Mouse (Mus musculus): ENCODE data around the gene D13Ertd608e. TPM values are rescaled to one million over a fixed set of nuclear protein-coding genes. Genes with fewer than 3 reads are reported as not detected.
"Not testable (repeated sequence)": the region's sequence is repeated elsewhere in the genome, so short reads cannot be mapped to it uniquely, and the experiment has no call there.

D13Ertd608e gene
- polyA plus RNA-seq (2016; fragmentation: Nextera tagmentation; extraction: Ambion mirVana) = not detected in 2 replicates

DNA sequence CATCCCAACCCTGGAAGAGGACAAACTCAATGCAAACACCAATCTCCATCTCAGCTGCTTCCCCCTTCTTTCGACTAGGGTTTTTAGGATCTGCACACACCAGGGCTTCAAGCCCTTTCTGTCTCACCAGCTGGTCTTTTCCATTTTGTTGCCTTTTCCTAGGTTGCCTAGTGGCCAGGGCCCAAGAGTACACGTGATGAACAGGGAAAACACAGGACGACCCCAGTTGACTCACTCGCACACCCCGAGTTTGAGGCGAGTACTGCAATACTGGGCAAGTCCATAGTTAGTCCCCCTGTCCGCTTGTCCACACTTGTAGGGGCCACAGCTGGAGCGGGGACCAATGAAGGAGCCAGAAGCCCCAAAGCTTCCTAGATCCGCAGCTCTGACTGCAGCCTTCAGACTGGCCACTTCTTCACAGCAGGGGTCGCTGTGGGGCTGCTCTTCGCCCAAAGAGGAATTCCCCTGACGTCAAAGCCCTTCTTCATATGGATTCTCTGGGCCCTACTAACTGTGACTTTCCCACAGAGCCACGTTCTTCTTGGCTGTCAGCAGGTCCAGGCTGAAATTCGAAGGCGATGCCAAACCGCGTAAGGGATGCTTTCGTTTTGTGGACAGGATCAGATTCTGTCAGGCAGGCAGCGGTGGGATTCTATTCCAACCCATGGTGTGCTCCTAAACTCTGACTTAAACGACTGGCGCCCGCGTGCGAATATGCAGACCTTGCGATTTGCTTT is at the start of gene D13Ertd608e:
D13Ertd608e (plus strand) TSS at position 687 of the 737 bp plus-strand sequence.
- H3K4me3 ChIP-seq = peak within 1 kb of the TSS; percentile 21
- not testable (repeated sequence) for H3K4me1 ChIP-seq; H3K27ac ChIP-seq; H3K36me3 ChIP-seq; H3K9ac ChIP-seq; H3K9me3 ChIP-seq (replicated peaks); H3K27me3 ChIP-seq
- ATAC-seq (ENCODE audit: low FRiP score) = peak; percentile 56
- 14% methylated on average over 18 of the region's 25 CpGs for WGBS
- H3K4me2 ChIP-seq (replicated peaks) = peak within 1 kb of the TSS; percentile 43

DNA sequence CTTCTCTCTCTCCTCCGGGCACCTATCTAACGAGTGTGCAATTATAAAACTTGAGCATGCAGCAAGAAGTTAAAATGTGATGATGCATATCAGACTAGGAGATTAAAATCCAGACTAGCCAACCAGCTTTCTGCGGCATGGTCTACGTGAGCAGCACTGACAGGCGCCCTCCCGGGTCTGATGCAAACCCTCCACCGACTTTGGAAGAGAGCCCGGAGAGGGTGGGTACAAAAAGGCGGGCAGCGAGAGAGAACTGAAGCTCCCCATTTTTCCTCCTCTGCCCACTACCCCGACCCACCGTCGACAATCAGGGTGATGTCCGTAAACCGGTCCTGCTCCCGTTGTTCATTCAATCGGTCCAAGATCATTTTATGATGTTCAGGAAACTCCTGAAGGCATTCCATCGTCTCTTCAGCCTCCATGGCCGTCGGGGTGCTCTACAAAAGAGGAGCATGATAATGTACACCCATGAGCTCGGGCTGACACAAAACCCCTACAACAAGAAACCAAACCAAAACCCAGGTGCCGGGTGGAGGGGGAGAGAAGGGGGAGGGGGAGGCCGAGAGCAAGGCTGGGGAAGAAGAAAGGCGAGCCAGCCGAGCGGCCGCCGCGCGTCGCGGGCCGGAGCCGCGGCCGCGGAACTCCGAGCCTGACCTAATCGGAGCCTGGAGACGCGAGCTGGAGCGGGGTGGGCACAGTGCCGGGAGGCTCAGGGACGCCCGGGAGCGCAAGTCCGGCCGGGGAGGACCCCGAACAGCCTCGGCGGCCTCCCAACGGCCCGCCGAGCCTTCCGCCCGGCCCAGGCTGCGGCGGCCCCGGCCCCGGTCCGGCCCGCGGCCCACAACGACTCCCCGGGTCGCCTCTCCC is 45.7 kb upstream of the D13Ertd608e start:
- Histone ChIP-seq H3K27ac (peak overlapping the region; percentile 95), H3K27me3 (no peaks in the 10 kb centered on the region), H3K4me2 (replicated peaks) (peak overlapping the region; percentile 74), H3K9ac (peak overlapping the region; percentile 95), H3K36me3 (peaks cover 24% of the 10 kb centered on the region), H3K4me3 (peak overlapping the region; percentile 90), H3K4me1 (peaks cover 13% of the 10 kb centered on the region), H3K9me3 (replicated peaks) (no peaks in the 10 kb centered on the region)
- 1% methylated on average over 46 of the region's 66 CpGs for WGBS
- peak; percentile 79 for ATAC-seq (ENCODE audit: low FRiP score)

DNA sequence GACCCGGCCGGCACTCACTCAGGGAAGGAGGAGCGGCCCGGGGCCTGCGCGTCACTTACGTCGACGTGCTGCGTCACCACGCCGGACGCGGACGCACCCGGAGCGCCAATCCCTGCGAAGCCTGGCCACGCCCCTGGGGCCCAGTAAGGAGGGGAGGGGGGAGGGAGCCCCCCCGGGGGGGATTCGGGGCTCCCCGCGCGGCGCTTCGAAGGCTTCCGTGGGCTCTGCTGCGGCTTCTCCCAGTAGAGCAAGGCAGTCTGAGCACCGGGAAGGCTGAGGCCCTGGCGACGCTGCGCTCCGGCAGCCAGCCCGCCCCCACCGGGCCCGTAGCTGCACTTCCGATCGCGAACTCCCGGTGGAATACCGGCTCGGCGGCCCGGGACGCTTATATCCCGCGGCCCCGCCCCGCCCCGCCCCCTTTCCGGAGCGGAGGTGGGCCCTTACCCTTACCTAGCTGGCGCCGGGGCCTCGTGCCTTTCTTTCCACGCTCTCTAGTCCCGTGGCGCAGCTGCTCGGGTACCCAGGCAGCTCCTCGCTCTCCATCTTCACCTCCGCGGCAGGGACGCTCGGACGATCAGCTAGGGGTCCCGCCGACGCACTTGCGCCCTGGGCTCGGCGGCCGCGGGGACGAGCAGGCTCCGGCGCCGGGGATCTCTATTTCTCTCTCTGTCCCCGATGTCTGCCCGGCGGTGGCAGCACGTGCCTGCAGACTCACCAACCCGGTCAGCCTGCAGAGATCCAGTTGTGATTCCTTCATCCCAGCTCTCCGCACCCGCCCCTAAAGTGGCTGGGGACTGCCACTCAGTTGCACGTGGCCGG is 44.8 kb upstream of the D13Ertd608e start, which contains the start of gene Zfp131:
Zfp131 (minus strand) TSS at position 129 of the 819 bp plus-strand sequence.
- 1% methylated on average over 67 of the region's 86 CpGs for WGBS
- H3K27ac ChIP-seq = peak within 1 kb of the TSS; percentile 95
- peak; percentile 97 for ATAC-seq (ENCODE audit: low FRiP score)
- H3K9me3 ChIP-seq (replicated peaks) = no peaks in the 10 kb centered on the region
- H3K27me3 ChIP-seq = no peaks in the 10 kb centered on the region
- H3K36me3 ChIP-seq = peaks cover 16% of the 10 kb centered on the region
- peaks cover 13% of the 10 kb centered on the region for H3K4me1 ChIP-seq
- H3K9ac ChIP-seq = peak within 1 kb of the TSS; percentile 95
- H3K4me2 ChIP-seq (replicated peaks) = peak within 1 kb of the TSS; percentile 74
- H3K4me3 ChIP-seq = peak within 1 kb of the TSS; percentile 90

DNA sequence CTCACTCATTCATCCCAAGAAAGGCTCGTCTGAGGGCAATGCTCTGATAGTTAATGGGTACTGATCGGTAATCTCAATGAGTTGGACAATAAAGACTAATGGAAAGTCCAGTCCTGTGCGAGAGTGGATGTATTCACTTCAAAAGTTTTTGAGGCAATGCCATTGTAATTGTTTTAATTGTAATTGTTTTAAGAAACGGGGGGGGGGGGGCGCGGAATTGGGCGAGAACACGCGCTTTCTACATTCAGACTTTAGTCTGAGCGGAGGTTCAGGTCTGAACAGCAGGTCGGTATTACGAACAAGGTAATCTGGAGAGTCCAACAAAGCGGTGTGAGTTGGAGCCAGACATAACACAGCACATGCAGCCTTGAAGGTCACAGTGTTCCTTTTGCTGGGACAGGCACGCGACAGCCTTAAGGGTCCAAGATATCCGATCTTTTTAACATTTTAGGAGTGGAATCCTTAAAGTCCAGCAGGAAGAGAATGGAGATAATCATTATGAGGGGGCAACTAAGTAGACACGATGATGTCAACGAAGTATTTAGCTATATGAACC is 44.1 kb upstream of the D13Ertd608e start:
- H3K9me3 ChIP-seq (replicated peaks) = no peaks in the 10 kb centered on the region
- peak overlapping the region; percentile 90 for H3K4me3 ChIP-seq
- no peaks in the 10 kb centered on the region for H3K27me3 ChIP-seq
- H3K4me2 ChIP-seq (replicated peaks) = peak overlapping the region; percentile 74
- 5% methylated on average over 18 of the region's 18 CpGs for WGBS
- H3K4me1 ChIP-seq = peaks cover 13% of the 10 kb centered on the region
- peak overlapping the region; percentile 95 for H3K9ac ChIP-seq
- no peak for ATAC-seq (ENCODE audit: low FRiP score)
- peaks cover 12% of the 10 kb centered on the region for H3K36me3 ChIP-seq
- peak overlapping the region; percentile 95 for H3K27ac ChIP-seq

DNA sequence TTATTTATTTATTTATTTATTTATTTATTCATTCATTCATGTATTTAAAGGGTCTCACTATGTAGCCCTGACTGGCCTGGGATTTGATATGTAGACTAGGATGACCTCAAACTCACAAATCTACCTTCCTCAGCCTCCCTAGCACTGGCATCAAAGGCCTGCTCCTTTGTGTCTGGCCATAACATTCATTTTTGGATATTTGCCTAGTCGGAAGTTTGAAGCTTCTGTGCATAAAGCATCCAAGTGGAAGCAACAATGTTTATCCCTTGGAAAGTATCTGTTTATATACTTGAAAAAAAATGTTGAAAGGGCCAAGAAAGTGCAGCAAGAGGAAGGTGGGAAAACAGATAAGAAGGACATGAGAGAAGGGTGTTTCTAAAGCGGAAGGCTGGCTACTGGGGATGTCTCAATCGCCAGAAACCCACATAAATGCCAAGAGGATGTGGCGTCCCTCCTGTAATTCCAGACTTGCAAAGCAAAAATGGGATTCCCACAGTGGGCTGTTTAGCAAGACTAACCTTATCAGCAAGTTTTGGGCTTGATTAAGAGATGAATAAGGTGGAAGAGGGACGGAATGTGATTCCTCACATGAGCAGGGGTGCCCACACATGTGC is 42.9 kb upstream of the D13Ertd608e start:
- Histone ChIP-seq H3K9me3 (replicated peaks) (no peaks in the 10 kb centered on the region), H3K4me2 (replicated peaks) (no peak overlapping the region), H3K4me1 (peaks cover 13% of the 10 kb centered on the region), H3K27ac (no peak overlapping the region), H3K4me3 (no peak overlapping the region), H3K27me3 (no peaks in the 10 kb centered on the region), H3K9ac (no peak overlapping the region), H3K36me3 (peaks cover 4% of the 10 kb centered on the region; the same call in 1 of the 2 replicates)
- 89% methylated on average over 5 of the region's 5 CpGs for WGBS
- no peak for ATAC-seq (ENCODE audit: low FRiP score)

DNA sequence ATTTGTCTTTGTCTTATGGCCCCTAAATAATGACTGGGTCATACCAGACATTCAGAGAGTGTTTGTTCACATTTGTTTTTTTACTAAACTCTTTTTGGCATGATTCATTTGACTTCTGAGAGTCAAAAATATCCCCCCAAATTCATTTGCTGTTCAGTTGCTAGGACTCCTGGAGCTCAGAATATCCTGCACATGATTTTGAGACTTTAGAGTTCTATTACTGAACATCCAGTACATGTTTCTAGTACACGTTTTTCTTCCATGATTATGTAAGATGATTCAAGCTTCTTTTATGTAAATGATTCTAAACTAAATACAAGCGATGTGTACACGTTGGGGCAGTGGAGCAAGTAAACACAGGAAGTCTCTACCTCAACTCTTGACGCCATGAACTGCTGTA is 38.1 kb upstream of the D13Ertd608e start:
- no peak overlapping the region for H3K4me2 ChIP-seq (replicated peaks)
- ATAC-seq (ENCODE audit: low FRiP score) = no peak
- no peaks in the 10 kb centered on the region for H3K4me1 ChIP-seq
- WGBS = 73% methylated on average over 4 of the region's 4 CpGs
- H3K27me3 ChIP-seq = no peaks in the 10 kb centered on the region
- H3K9me3 ChIP-seq (replicated peaks) = no peaks in the 10 kb centered on the region
- H3K36me3 ChIP-seq = no peaks in the 10 kb centered on the region
- no peak overlapping the region for H3K9ac ChIP-seq
- no peak overlapping the region for H3K27ac ChIP-seq
- no peak overlapping the region for H3K4me3 ChIP-seq

DNA sequence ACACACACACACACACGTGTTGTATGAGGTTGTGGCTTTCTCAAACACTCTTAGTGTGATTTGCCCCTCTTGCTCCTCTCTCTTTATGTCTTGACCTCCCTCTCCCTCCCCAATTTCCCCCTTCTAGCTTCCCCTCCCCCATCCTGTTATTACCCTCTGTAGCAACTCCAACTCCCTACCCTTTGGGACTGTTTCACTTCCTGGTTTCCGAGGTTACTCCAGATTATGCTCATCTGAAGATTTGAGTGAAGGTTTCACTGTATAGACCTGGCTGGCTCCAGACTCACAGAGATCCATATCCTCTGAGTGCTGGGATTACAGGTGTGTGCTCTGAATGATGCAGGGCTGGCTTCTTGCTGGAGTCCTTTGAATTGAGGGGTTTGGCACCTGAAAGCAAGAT is 26.9 kb upstream of the D13Ertd608e start:
- Histone ChIP-seq H3K9me3 (replicated peaks) (no peaks in the 10 kb centered on the region), H3K27me3 (no peaks in the 10 kb centered on the region), H3K4me2 (replicated peaks) (no peak overlapping the region), H3K9ac (no peak overlapping the region), H3K36me3 (no peaks in the 10 kb centered on the region), H3K4me1 (no peaks in the 10 kb centered on the region), H3K4me3 (no peak overlapping the region), H3K27ac (no peak overlapping the region)
- 81% methylated on average over 2 of the region's 2 CpGs for WGBS
- no peak for ATAC-seq (ENCODE audit: low FRiP score)

DNA sequence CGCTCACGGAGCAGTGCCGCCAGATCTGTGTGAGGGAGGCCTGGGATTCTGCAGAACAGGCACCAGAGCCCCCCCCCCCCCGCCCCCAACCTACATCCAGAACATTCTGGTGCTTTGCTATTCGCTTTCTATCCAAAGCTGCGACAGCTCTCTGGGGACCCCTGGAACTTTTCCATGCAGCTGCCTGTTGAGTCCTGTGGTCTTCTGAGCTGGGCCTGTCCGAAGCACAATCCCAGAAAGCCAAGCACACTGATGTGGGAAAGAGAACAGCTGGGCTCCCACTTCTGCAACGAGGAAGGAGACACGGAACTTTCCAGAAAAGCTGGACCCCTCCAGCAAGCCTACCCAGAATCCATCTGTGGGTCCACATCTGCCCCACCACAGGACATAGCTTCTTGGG is 25.8 kb upstream of the D13Ertd608e start:
- H3K4me3 ChIP-seq = no peak overlapping the region
- H3K36me3 ChIP-seq = no peaks in the 10 kb centered on the region
- 86% methylated on average over 8 of the region's 9 CpGs for WGBS
- no peak for ATAC-seq (ENCODE audit: low FRiP score)
- no peak overlapping the region for H3K4me2 ChIP-seq (replicated peaks)
- no peak overlapping the region for H3K27ac ChIP-seq
- H3K27me3 ChIP-seq = no peaks in the 10 kb centered on the region
- no peak overlapping the region for H3K9ac ChIP-seq
- no peaks in the 10 kb centered on the region for H3K4me1 ChIP-seq
- no peaks in the 10 kb centered on the region for H3K9me3 ChIP-seq (replicated peaks)

DNA sequence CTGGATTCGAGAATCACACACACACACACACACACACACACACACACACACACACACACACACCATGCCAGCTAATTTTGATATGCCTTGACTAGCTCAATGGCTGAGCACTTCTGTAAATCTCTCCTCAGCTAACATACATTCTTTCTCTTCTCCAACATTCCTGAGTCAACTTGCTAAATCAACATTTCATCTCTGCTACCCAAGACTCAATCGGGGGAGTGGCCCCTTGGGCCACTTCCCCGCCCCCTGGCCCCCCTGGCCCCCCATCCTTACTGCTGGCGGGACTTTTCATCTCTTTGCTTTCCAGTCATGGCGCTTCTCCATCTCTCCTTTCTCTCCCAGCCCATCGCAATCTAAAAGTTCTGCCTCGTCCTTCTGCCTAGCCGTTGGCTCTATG is 19.0 kb upstream of the D13Ertd608e start:
- Histone ChIP-seq H3K9ac (no peak overlapping the region), H3K9me3 (replicated peaks) (no peaks in the 10 kb centered on the region), H3K27me3 (no peaks in the 10 kb centered on the region), H3K36me3 (no peaks in the 10 kb centered on the region), H3K4me3 (no peak overlapping the region), H3K4me1 (0 out of 2 replicates have a peak, but pooled peaks cover 4% of the 10 kb centered on the region), H3K27ac (no peak overlapping the region), H3K4me2 (replicated peaks) (no peak overlapping the region)
- 57% methylated on average over 8 of the region's 8 CpGs for WGBS
- ATAC-seq (ENCODE audit: low FRiP score) = no peak

DNA sequence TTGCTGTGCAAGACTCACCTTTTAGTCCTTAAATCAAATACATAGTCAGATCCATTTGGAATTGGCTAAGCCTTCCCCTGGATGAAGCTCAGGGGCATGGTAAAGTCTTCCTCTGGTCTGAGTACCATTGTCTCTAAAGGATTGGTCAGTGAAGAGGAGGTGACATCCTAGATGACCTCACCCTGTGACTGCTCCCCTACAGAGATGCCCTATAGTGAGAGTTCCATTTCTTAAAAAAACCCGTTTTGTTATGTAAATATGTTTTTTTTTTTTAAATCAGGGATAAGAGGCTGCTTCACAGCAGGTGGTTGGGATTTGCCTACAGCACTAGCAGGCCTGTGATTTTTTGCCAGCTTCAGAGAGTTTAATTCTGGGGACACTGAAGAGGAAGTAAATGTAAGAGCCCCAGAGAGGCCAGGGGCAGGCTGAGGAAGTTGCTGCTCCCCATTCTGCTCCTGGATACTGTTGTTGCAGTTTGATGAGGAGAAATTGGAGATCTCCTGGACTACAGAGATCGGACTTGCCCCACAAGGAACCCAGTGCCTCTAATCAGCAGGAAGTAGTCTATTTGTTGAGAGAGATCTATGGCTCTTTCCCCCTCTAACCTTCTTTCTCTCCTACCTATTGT is 18.1 kb upstream of the D13Ertd608e start:
- no peak overlapping the region for H3K4me3 ChIP-seq
- H3K9ac ChIP-seq = no peak overlapping the region
- no peak for ATAC-seq (ENCODE audit: low FRiP score)
- no peaks in the 10 kb centered on the region for H3K27me3 ChIP-seq
- H3K4me1 ChIP-seq = 0 out of 2 replicates have a peak, but pooled peaks cover 4% of the 10 kb centered on the region
- no peak overlapping the region for H3K4me2 ChIP-seq (replicated peaks)
- H3K36me3 ChIP-seq = no peaks in the 10 kb centered on the region
- WGBS = 15% methylated on average over 2 of the region's 2 CpGs
- H3K9me3 ChIP-seq (replicated peaks) = no peaks in the 10 kb centered on the region
- no peak overlapping the region for H3K27ac ChIP-seq

DNA sequence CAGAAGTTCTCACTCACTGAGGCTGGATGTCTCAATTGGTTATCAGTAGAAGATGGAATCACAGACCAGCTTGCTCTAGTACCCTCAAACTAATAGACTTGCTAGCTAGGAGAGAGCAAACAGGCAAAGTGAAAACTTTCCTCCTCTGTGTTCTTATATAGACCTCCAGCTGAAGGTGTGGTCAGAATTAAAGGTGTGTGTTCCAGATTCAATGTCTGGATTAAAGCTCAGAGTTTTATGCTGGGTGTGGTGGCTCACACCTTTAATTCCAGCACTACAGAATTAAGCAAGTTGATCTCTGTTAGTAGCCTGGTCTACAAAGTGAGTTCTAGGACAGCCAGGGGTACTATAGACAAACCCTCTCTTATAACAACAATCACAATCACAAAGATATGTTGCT is 5.7 kb upstream of the D13Ertd608e start, which contains the start of gene AF067063:
AF067063 (minus strand) TSS at position 101 of the 400 bp plus-strand sequence.
- H3K4me3 ChIP-seq; H3K9ac ChIP-seq; H3K36me3 ChIP-seq; H3K9me3 ChIP-seq (replicated peaks); H3K27me3 ChIP-seq; H3K4me1 ChIP-seq; H3K4me2 ChIP-seq (replicated peaks); H3K27ac ChIP-seq; ATAC-seq (ENCODE audit: low FRiP score): not testable (repeated sequence)

Measured in hindbrain, embryonic 12.5 days (tissue).